Mouse (Mus musculus) stomach, embryonic 16.5 days (tissue): Measurements from ENCODE around the gene Rnf43. TPM values are rescaled to one million over a fixed set of nuclear protein-coding genes. Genes with fewer than 3 reads are reported as not detected.
A peak's percentile ranks its signal among the peaks of the same experiment; 100 is the strongest.

Experiments
- ATAC-seq: fragments of 200-750 bp; cut with Nextera tagmentation; 2 replicates; pipeline ENCODE4 v1.8.0; 2017; ENCODE audit warnings: moderate number of reproducible peaks, moderate TSS enrichment; ENCODE audit not compliant: insufficient read depth, low FRiP score
- H3K27ac ChIP-seq: fragments of 300-500 bp; sonication (generic); 2 replicates; pipeline ENCODE4 v1.5.1; 2014; ENCODE audit warnings: low read length
- H3K27me3 ChIP-seq: fragments of 300-500 bp; sonication (generic); 2 replicates; pipeline ENCODE4 v1.6.1; 2014; ENCODE audit warnings: low read length, control low read depth, mixed read lengths; ENCODE audit not compliant: control insufficient read depth, insufficient read depth
- H3K36me3 ChIP-seq: fragments of 300-500 bp; sonication (generic); 2 replicates; pipeline ENCODE4 v1.6.1; 2014; ENCODE audit warnings: low read length; ENCODE audit not compliant: control insufficient read depth, insufficient read depth
- H3K4me1 ChIP-seq: fragments of 300-500 bp; sonication (generic); 2 replicates; pipeline ENCODE4 v1.6.1; 2014; ENCODE audit warnings: low read length, control low read depth, mixed read lengths; ENCODE audit not compliant: control insufficient read depth, insufficient read depth
- H3K4me2 ChIP-seq: fragments of 300-500 bp; sonication (generic); 2 replicates; pipeline ENCODE4 v1.6.1; 2014; ENCODE audit warnings: low read depth, low read length, mixed read lengths
- H3K4me3 ChIP-seq: fragments of 300-500 bp; sonication (generic); replicated peaks from 2 replicates; pipeline ENCODE4 v1.5.1; 2014; ENCODE audit warnings: mild to moderate bottlenecking, low read length
- H3K9ac ChIP-seq: fragments of 300-500 bp; sonication (generic); 2 replicates; pipeline ENCODE4 v1.6.1; 2014; ENCODE audit warnings: low read length
- H3K9me3 ChIP-seq: fragments of 300-500 bp; sonication (generic); replicated peaks from 2 replicates; pipeline ENCODE4 v1.6.1; 2016; ENCODE audit warnings: low read length, control low read depth; ENCODE audit not compliant: control insufficient read depth
- WGBS: fragments of 180-500 bp; shearing (Covaris S2); extraction: QIAGEN DNeasy Blood & Tissue Kit; methylation state at CpG from one replicate; pipeline ENCODE4 v1.1.7; 2014; 5-methylcytosine and 5-hydroxymethylcytosine counted together
- polyA plus RNA-seq: library from polyadenylated mRNA; unstranded; fragments of >200 nt; fragmentation: Nextera tagmentation; extraction: Ambion mirVana; gene quantifications from 2 replicates; pipeline ENCODE4 v1.2.1, GENCODE M21; 2015

Rnf43 gene
- polyA plus RNA-seq, 1 experiment from 2014 or later = 14.7 TPM

GRCm38 (mm10) chr11:87755360-87756017 is 93.0 kb downstream of the Rnf43 start:
- no peaks in the 10 kb centered on the region; the same call in 1 of the 2 replicates for H3K4me1 ChIP-seq
- H3K4me3 ChIP-seq = peak overlapping the region; percentile 34
- H3K9me3 ChIP-seq = no peaks in the 10 kb centered on the region
- H3K27me3 ChIP-seq = peaks cover 5% of the 10 kb centered on the region
- no peak overlapping the region for H3K9ac ChIP-seq
- H3K4me2 ChIP-seq = no peak overlapping the region
- ATAC-seq = peak; percentile 52; the same call in 1 of the 2 replicates
- 67% methylated on average over 17 of the region's 17 CpGs for WGBS
- H3K36me3 ChIP-seq = no peaks in the 10 kb centered on the region
- H3K27ac ChIP-seq = no peak overlapping the region

- peak; percentile 45 for ATAC-seq
- WGBS = 84% methylated on average over 15 of the region's 15 CpGs
- no peak overlapping the region; the same call in 1 of the 2 replicates for H3K9ac ChIP-seq
- H3K4me1 ChIP-seq = no peaks in the 10 kb centered on the region; the same call in 1 of the 2 replicates
- no peak overlapping the region; the same call in 1 of the 2 replicates for H3K27ac ChIP-seq
- no peaks in the 10 kb centered on the region for H3K36me3 ChIP-seq
- peak overlapping the region; percentile 34 for H3K4me3 ChIP-seq
- no peaks in the 10 kb centered on the region for H3K9me3 ChIP-seq
- H3K4me2 ChIP-seq = no peak overlapping the region
- H3K27me3 ChIP-seq = peaks cover 14% of the 10 kb centered on the region
Measured at GRCm38 (mm10) chr11:87756251-87756820, 93.8 kb downstream of the Rnf43 start.

GRCm38 (mm10) chr11:87757001-87757954 is 94.8 kb downstream of the Rnf43 start:
- no peaks in the 10 kb centered on the region for H3K36me3 ChIP-seq
- H3K9me3 ChIP-seq = no peaks in the 10 kb centered on the region
- H3K27ac ChIP-seq = no peak overlapping the region; the same call in 1 of the 2 replicates
- peaks cover 23% of the 10 kb centered on the region for H3K27me3 ChIP-seq
- peak overlapping the region; percentile 34 for H3K4me3 ChIP-seq
- 80% methylated on average over 25 of the region's 25 CpGs for WGBS
- H3K4me2 ChIP-seq = peak overlapping the region; percentile 2; the same call in 1 of the 2 replicates
- ATAC-seq = no peak
- no peaks in the 10 kb centered on the region; the same call in 1 of the 2 replicates for H3K4me1 ChIP-seq
- H3K9ac ChIP-seq = no peak overlapping the region

- WGBS = 74% methylated on average over 7 of the region's 7 CpGs
- no peak overlapping the region for H3K9ac ChIP-seq
- ATAC-seq = no peak
- peaks cover 34% of the 10 kb centered on the region for H3K27me3 ChIP-seq
- H3K4me3 ChIP-seq = no peak overlapping the region
- no peaks in the 10 kb centered on the region; the same call in 1 of the 2 replicates for H3K4me1 ChIP-seq
- no peaks in the 10 kb centered on the region for H3K9me3 ChIP-seq
- H3K27ac ChIP-seq = no peak overlapping the region
- no peak overlapping the region for H3K4me2 ChIP-seq
- H3K36me3 ChIP-seq = no peaks in the 10 kb centered on the region
Measured at GRCm38 (mm10) chr11:87758161-87758911, 95.8 kb downstream of the Rnf43 start.

- no peak for ATAC-seq
- peaks cover 37% of the 10 kb centered on the region for H3K27me3 ChIP-seq
- 67% methylated on average over 4 of the region's 4 CpGs for WGBS
- H3K27ac ChIP-seq = no peak overlapping the region
- no peaks in the 10 kb centered on the region for H3K9me3 ChIP-seq
- H3K36me3 ChIP-seq = no peaks in the 10 kb centered on the region
- H3K4me3 ChIP-seq = no peak overlapping the region
- H3K4me2 ChIP-seq = no peak overlapping the region
- peaks cover 5% of the 10 kb centered on the region; the same call in 1 of the 2 replicates for H3K4me1 ChIP-seq
- no peak overlapping the region for H3K9ac ChIP-seq
Measured at GRCm38 (mm10) chr11:87758957-87759608, 96.6 kb downstream of the Rnf43 start.

GRCm38 (mm10) chr11:87759609-87760005 is 97.1 kb downstream of the Rnf43 start:
- Histone ChIP-seq H3K4me2 (no peak overlapping the region), H3K27me3 (peaks cover 38% of the 10 kb centered on the region), H3K9me3 (no peaks in the 10 kb centered on the region), H3K36me3 (no peaks in the 10 kb centered on the region), H3K9ac (no peak overlapping the region), H3K4me1 (peaks cover 11% of the 10 kb centered on the region; the same call in 1 of the 2 replicates), H3K4me3 (no peak overlapping the region), H3K27ac (no peak overlapping the region)
- no peak for ATAC-seq
- WGBS = 3% methylated on average over 3 of the region's 3 CpGs

GRCm38 (mm10) chr11:87760301-87761081 is 98.0 kb downstream of the Rnf43 start, which contains the start of gene Tspoap1:
Gene Tspoap1, plus strand, starts transcription at chr11:87760541.
- Histone ChIP-seq H3K9ac (no peak within 1 kb of the TSS), H3K9me3 (no peaks in the 10 kb centered on the region), H3K27me3 (peaks cover 44% of the 10 kb centered on the region), H3K4me2 (no peak within 1 kb of the TSS), H3K27ac (no peak within 1 kb of the TSS), H3K4me3 (no peak within 1 kb of the TSS), H3K4me1 (peaks cover 12% of the 10 kb centered on the region; the same call in 1 of the 2 replicates), H3K36me3 (no peaks in the 10 kb centered on the region)
- WGBS = 11% methylated on average over 23 of the region's 23 CpGs
- no peak for ATAC-seq
